Mouse (Mus musculus): ENCODE measurements around the gene Gm38100.

The Gm38100 gene

GRCm38 (mm10) chr1:175970710-175971109, 50.6 kb downstream of the Gm38100 start:
- DNase-seq = peak in 1 of 2 experiments; percentile 41

Data from cerebellum, adult 18-20 months (tissue).